Mouse (Mus musculus) G1E-ER4 (cell line): ENCODE measurements around the gene Ccdc28b. TPM values are rescaled to one million over a fixed set of nuclear protein-coding genes. Genes with fewer than 3 reads are reported as not detected.

Experiments
- GATA1 ChIP-seq: IDR thresholded peaks from one replicate; pipeline ENCODE4 v1.8.0; 2012; ENCODE audit warnings: low read length, inconsistent platforms
- polyA plus RNA-seq: library from polyadenylated mRNA; stranded (reverse); fragments of >175 nt; gene quantifications from 2 replicates; pipeline ENCODE4 v1.2.3, GENCODE M21; 2012

The Ccdc28b gene
- 11.2 and 16.2 TPM in 2 replicates for polyA plus RNA-seq

- TF ChIP-seq GATA1, result no peak
Measured at GRCm38 (mm10) chr4:129623681-129624091, at the start of gene Ccdc28b. Gene Ccdc28b, minus strand, starts transcription at chr4:129623947.

- no peak for TF ChIP-seq GATA1
Measured at GRCm38 (mm10) chr4:129672878-129673449, 49.2 kb upstream of the Ccdc28b start.

GRCm38 (mm10) chr4:129672083-129672877, 48.5 kb upstream of the Ccdc28b start, which contains the start of gene Kpna6:
Gene Kpna6, minus strand, starts transcription at chr4:129672767.
- no peak for TF ChIP-seq GATA1

GRCm38 (mm10) chr4:129671491-129672082, 47.8 kb upstream of the Ccdc28b start:
- TF ChIP-seq GATA1, result no peak

- no peak for TF ChIP-seq GATA1
Measured at GRCm38 (mm10) chr4:129662255-129662813, 38.6 kb upstream of the Ccdc28b start.

- no peak for TF ChIP-seq GATA1
Measured at GRCm38 (mm10) chr4:129661584-129661983, 37.8 kb upstream of the Ccdc28b start.

GRCm38 (mm10) chr4:129654770-129655169, 31.0 kb upstream of the Ccdc28b start:
- no peak for TF ChIP-seq GATA1

GRCm38 (mm10) chr4:129650359-129650758, 26.6 kb upstream of the Ccdc28b start:
- TF ChIP-seq GATA1, result no peak

GRCm38 (mm10) chr4:129648656-129649055, 24.9 kb upstream of the Ccdc28b start:
- TF ChIP-seq GATA1, result no peak

- no peak for TF ChIP-seq GATA1
Measured at GRCm38 (mm10) chr4:129645204-129645603, 21.5 kb upstream of the Ccdc28b start.

GRCm38 (mm10) chr4:129641756-129642155, 18.0 kb upstream of the Ccdc28b start:
- no peak for TF ChIP-seq GATA1

GRCm38 (mm10) chr4:129640638-129641467, 17.1 kb upstream of the Ccdc28b start, which contains the start of gene Txlna:
Gene Txlna, minus strand, starts transcription at chr4:129641065.
- TF ChIP-seq GATA1, result no peak

- no peak for TF ChIP-seq GATA1
Measured at GRCm38 (mm10) chr4:129640101-129640637, 16.4 kb upstream of the Ccdc28b start.

- no peak for TF ChIP-seq GATA1
Measured at GRCm38 (mm10) chr4:129639221-129639620, 15.5 kb upstream of the Ccdc28b start.

- no peak for TF ChIP-seq GATA1
Measured at GRCm38 (mm10) chr4:129633852-129634251, 10.1 kb upstream of the Ccdc28b start.
